Mouse (Mus musculus) forebrain, embryonic 14.5 days (tissue): ENCODE measurements around the gene Id2. TPM values are rescaled to one million over a fixed set of nuclear protein-coding genes. Genes with fewer than 3 reads are reported as not detected.

Source experiments
- ATAC-seq: fragments of 200-750 bp; cut with Nextera tagmentation; 2 replicates; pipeline ENCODE4 v1.8.0; 2017; ENCODE audit warnings: mild to moderate bottlenecking, moderate library complexity
- DNase-seq: peaks from one replicate; pipeline ENCODE4 v3.0.0-alpha.2; 2015; ENCODE audit warnings: low spot score
- H3K27ac ChIP-seq: fragments of 300-500 bp; sonication (generic); 2 replicates; pipeline ENCODE4 v1.5.1; 2014; ENCODE audit warnings: low read depth, mild to moderate bottlenecking, control low read depth, low read length, moderate library complexity
- H3K27me3 ChIP-seq: fragments of 300-500 bp; sonication (generic); replicated peaks from 2 replicates; pipeline ENCODE4 v1.6.1; 2014; ENCODE audit warnings: low read length, control low read depth, mixed read lengths; ENCODE audit not compliant: control insufficient read depth, insufficient read depth
- H3K36me3 ChIP-seq: fragments of 300-500 bp; sonication (generic); 2 replicates; pipeline ENCODE4 v1.6.1; 2014; ENCODE audit warnings: low read length, control low read depth; ENCODE audit not compliant: control insufficient read depth, insufficient read depth
- H3K4me1 ChIP-seq: fragments of 300-500 bp; sonication (generic); 2 replicates; pipeline ENCODE4 v1.6.1; 2014; ENCODE audit warnings: antibody characterized with exemption, low read length, control low read depth; ENCODE audit not compliant: control insufficient read depth, insufficient read depth
- H3K4me2 ChIP-seq: fragments of 300-500 bp; sonication (generic); 2 replicates; pipeline ENCODE4 v1.6.1; 2014; ENCODE audit warnings: mild to moderate bottlenecking, control low read depth, low read length
- H3K4me3 ChIP-seq: fragments of 300-500 bp; sonication (generic); 2 replicates; pipeline ENCODE4 v1.5.1; 2014; ENCODE audit warnings: low read depth, low read length, control low read depth
- H3K9ac ChIP-seq: fragments of 300-500 bp; sonication (generic); 2 replicates; pipeline ENCODE4 v1.6.1; 2014; ENCODE audit warnings: mild to moderate bottlenecking, low read length, control low read depth, moderate library complexity
- H3K9me3 ChIP-seq: fragments of 300-500 bp; sonication (generic); replicated peaks from 2 replicates; pipeline ENCODE4 v1.6.1; 2016; ENCODE audit warnings: low read length, control low read depth, mixed read lengths; ENCODE audit not compliant: control insufficient read depth
- WGBS: fragments of 180-500 bp; shearing (Covaris S2); extraction: QIAGEN DNeasy Blood & Tissue Kit; methylation state at CpG from one replicate; pipeline ENCODE4 v1.1.7; 2014; 5-methylcytosine and 5-hydroxymethylcytosine counted together
- polyA plus RNA-seq: library from polyadenylated mRNA; unstranded; fragments of >200 nt; fragmentation: Nextera tagmentation; extraction: Ambion mirVana; gene quantifications from 2 replicates; pipeline ENCODE4 v1.2.1, GENCODE M21; 2014

The Id2 gene
- polyA plus RNA-seq, 1 experiment from 2014 or later, result 538 TPM

GRCm38 (mm10) chr12:25095974-25096639 is 833 bp downstream of the Id2 start:
- H3K9ac ChIP-seq, result peak overlapping the region; percentile 80
- H3K36me3 ChIP-seq, result no peaks in the 10 kb centered on the region
- H3K27ac ChIP-seq, result peak overlapping the region; percentile 74
- ATAC-seq (peak; percentile 88), DNase-seq (peak; percentile 99)
- peak overlapping the region; percentile 67 for H3K4me3 ChIP-seq
- H3K4me1 ChIP-seq, result peaks cover 29% of the 10 kb centered on the region
- H3K27me3 ChIP-seq, result no peaks in the 10 kb centered on the region
- under 1% methylated on average over 41 of the region's 41 CpGs for WGBS
- peak overlapping the region; percentile 97 for H3K4me2 ChIP-seq
- no peaks in the 10 kb centered on the region for H3K9me3 ChIP-seq

- Histone ChIP-seq H3K9me3 (no peaks in the 10 kb centered on the region), H3K4me2 (peak overlapping the region; percentile 97), H3K27ac (peak overlapping the region; percentile 72; the same call in 1 of the 2 replicates), H3K9ac (peak overlapping the region; percentile 80), H3K4me3 (peak overlapping the region; percentile 67), H3K4me1 (peaks cover 25% of the 10 kb centered on the region), H3K27me3 (no peaks in the 10 kb centered on the region), H3K36me3 (no peaks in the 10 kb centered on the region)
- no peak for DNase-seq
- under 1% methylated on average over 19 of the region's 19 CpGs for WGBS
- ATAC-seq, result no peak; the same call in 1 of the 2 replicates
Observed at GRCm38 (mm10) chr12:25095538-25095937, 1.4 kb downstream of the Id2 start.

GRCm38 (mm10) chr12:25094621-25095521 is 2.1 kb downstream of the Id2 start:
- peak overlapping the region; percentile 80 for H3K9ac ChIP-seq
- H3K4me1 ChIP-seq, result peaks cover 20% of the 10 kb centered on the region

GRCm38 (mm10) chr12:25093241-25093774 is 3.6 kb downstream of the Id2 start:
- H3K27me3 ChIP-seq, result no peaks in the 10 kb centered on the region
- H3K9me3 ChIP-seq, result no peaks in the 10 kb centered on the region
- 19% methylated on average over 11 of the region's 11 CpGs for WGBS
- H3K4me1 ChIP-seq, result peaks cover 11% of the 10 kb centered on the region
- H3K27ac ChIP-seq, result peak overlapping the region; percentile 14; the same call in 1 of the 2 replicates
- H3K4me2 ChIP-seq, result peak overlapping the region; percentile 71
- H3K4me3 ChIP-seq, result peak overlapping the region; percentile 22
- no peaks in the 10 kb centered on the region for H3K36me3 ChIP-seq
- peak overlapping the region; percentile 47; the same call in 1 of the 2 replicates for H3K9ac ChIP-seq
- peak; percentile 19 for DNase-seq
- no peak for ATAC-seq

More at GRCm38 (mm10) chr12:25094621-25095521, 2.1 kb downstream of the Id2 start:
- DNase-seq, result peak; percentile 53
- H3K36me3 ChIP-seq, result no peaks in the 10 kb centered on the region
- peak overlapping the region; percentile 67 for H3K4me3 ChIP-seq
- H3K27me3 ChIP-seq, result no peaks in the 10 kb centered on the region
- ATAC-seq, result no peak
- under 1% methylated on average over 22 of the region's 22 CpGs for WGBS
- peak overlapping the region; percentile 97 for H3K4me2 ChIP-seq
- H3K9me3 ChIP-seq, result no peaks in the 10 kb centered on the region
- H3K27ac ChIP-seq, result peak overlapping the region; percentile 72

- peak overlapping the region; percentile 71 for H3K4me2 ChIP-seq
- H3K4me3 ChIP-seq, result peak overlapping the region; percentile 22
- peak overlapping the region; percentile 36; the same call in 1 of the 2 replicates for H3K27ac ChIP-seq
- no peaks in the 10 kb centered on the region for H3K9me3 ChIP-seq
- peak overlapping the region; percentile 49 for H3K9ac ChIP-seq
- DNase-seq (peak; percentile 29), ATAC-seq (no peak)
- H3K27me3 ChIP-seq, result no peaks in the 10 kb centered on the region
- H3K36me3 ChIP-seq, result no peaks in the 10 kb centered on the region
- H3K4me1 ChIP-seq, result peaks cover 6% of the 10 kb centered on the region
- WGBS, result under 1% methylated on average over 17 of the region's 17 CpGs
Observed at GRCm38 (mm10) chr12:25092751-25093211, 4.2 kb downstream of the Id2 start.

- ATAC-seq (peak; percentile 56), DNase-seq (peak; percentile 88)
- peak overlapping the region; percentile 22 for H3K4me3 ChIP-seq
- H3K36me3 ChIP-seq, result no peaks in the 10 kb centered on the region
- H3K9me3 ChIP-seq, result no peaks in the 10 kb centered on the region
- H3K4me2 ChIP-seq, result peak overlapping the region; percentile 71
- H3K27ac ChIP-seq, result peak overlapping the region; percentile 36; the same call in 1 of the 2 replicates
- H3K9ac ChIP-seq, result peak overlapping the region; percentile 49
- no peaks in the 10 kb centered on the region for H3K27me3 ChIP-seq
- peaks cover 1% of the 10 kb centered on the region for H3K4me1 ChIP-seq
- 9% methylated on average over 25 of the region's 25 CpGs for WGBS
Observed at GRCm38 (mm10) chr12:25092027-25092704, 4.8 kb downstream of the Id2 start.

- no peaks in the 10 kb centered on the region for H3K27me3 ChIP-seq
- 72% methylated on average over 1 of the region's 1 CpGs for WGBS
- ATAC-seq, result no peak
- H3K4me3 ChIP-seq, result no peak overlapping the region
- H3K9me3 ChIP-seq, result no peaks in the 10 kb centered on the region
- no peaks in the 10 kb centered on the region; the same call in 1 of the 2 replicates for H3K4me1 ChIP-seq
- DNase-seq, result no peak
- H3K36me3 ChIP-seq, result no peaks in the 10 kb centered on the region
- H3K27ac ChIP-seq, result no peak overlapping the region
- H3K4me2 ChIP-seq, result no peak overlapping the region
- H3K9ac ChIP-seq, result no peak overlapping the region
Observed at GRCm38 (mm10) chr12:25089433-25089832, 7.5 kb downstream of the Id2 start.

- H3K4me3 ChIP-seq, result no peak overlapping the region
- H3K9ac ChIP-seq, result no peak overlapping the region
- no peaks in the 10 kb centered on the region for H3K27me3 ChIP-seq
- no peak for DNase-seq
- WGBS, result 52% methylated on average over 4 of the region's 4 CpGs
- ATAC-seq, result no peak
- no peaks in the 10 kb centered on the region for H3K9me3 ChIP-seq
- H3K4me1 ChIP-seq, result 0 out of 2 replicates have a peak, but pooled peaks cover 2% of the 10 kb centered on the region
- H3K4me2 ChIP-seq, result no peak overlapping the region
- no peaks in the 10 kb centered on the region for H3K36me3 ChIP-seq
- H3K27ac ChIP-seq, result no peak overlapping the region
Observed at GRCm38 (mm10) chr12:25086966-25087365, 10.0 kb downstream of the Id2 start.
